ENCODE assay signal across 8 mouse cellular contexts in the genomic region with DNA sequence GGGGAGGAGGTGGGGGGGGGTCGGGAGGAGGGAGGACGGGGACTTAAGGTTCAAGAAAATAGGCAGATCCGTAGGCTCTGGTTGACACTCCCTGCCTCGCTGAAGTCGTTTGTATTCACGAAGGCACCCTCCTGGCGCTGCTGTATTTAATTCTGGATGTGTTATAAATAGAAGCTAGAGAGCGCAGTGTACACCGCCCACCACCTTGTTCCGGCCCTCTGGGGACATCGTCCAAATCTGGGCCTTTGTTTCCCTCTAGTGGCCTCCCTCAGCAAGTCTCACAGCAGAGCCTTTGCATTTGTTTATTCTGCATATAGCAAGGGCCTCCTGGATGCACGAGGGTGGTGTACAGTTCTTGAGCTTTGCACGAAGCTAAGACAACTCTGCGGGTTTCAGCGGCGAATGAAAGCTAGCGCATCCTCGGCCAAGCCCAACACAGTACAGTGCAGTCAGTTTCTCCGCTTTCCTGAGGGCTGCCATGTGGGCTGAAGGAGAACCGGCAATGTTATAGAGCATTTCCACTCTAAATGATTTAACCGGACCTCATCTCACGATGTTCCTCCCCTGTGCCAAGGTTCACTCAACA. TPM values are rescaled to one million over a fixed set of nuclear protein-coding genes. Genes with fewer than 3 reads are reported as not detected.
A peak's percentile ranks its signal among the peaks of the same experiment; 100 is the strongest.
DNase-seq lines count a peak whose midpoint lies in the region; ATAC-seq lines count a peak whose summit lies in the region.

No protein-coding gene starts in this region.

- no peaks in the 10 kb centered on the region for H3K36me3 ChIP-seq in forebrain, embryonic 12.5 days (replicated peaks)
- H3K36me3 ChIP-seq in heart, embryonic 16.5 days (ENCODE audit: control insufficient read depth, insufficient read depth), result no peaks in the 10 kb centered on the region
- H3K36me3 ChIP-seq in liver, embryonic 12.5 days, result no peaks in the 10 kb centered on the region

- peak overlapping the region; percentile 30 for H3K4me3 ChIP-seq in brown adipose tissue, adult 24 weeks (ENCODE audit: insufficient read depth, low read depth, low read length)
- peak overlapping the region; percentile 31 for H3K4me3 ChIP-seq in forebrain, embryonic 12.5 days (replicated peaks)
- H3K4me3 ChIP-seq in heart, embryonic 16.5 days (ENCODE audit: low read length), result peak overlapping the region; percentile 44
- H3K4me3 ChIP-seq in liver, embryonic 12.5 days, result peak overlapping the region; percentile 33

- peak overlapping the region; percentile 53 for H3K27ac ChIP-seq in brown adipose tissue, adult 24 weeks (replicated peaks; ENCODE audit: low read depth, low read length)
- peak overlapping the region; percentile 80 for H3K27ac ChIP-seq in forebrain, embryonic 12.5 days
- H3K27ac ChIP-seq in heart, embryonic 16.5 days (ENCODE audit: low read length), result peak overlapping the region; percentile 92
- no peak overlapping the region for H3K27ac ChIP-seq in liver, embryonic 12.5 days

- H3K27me3 ChIP-seq in forebrain, embryonic 12.5 days, result 0 out of 2 replicates have a peak, but pooled peaks cover 3% of the 10 kb centered on the region
- no peaks in the 10 kb centered on the region; the same call in 1 of the 2 replicates for H3K27me3 ChIP-seq in heart, embryonic 16.5 days (ENCODE audit: control insufficient read depth, insufficient read depth, low read length)
- H3K27me3 ChIP-seq in liver, embryonic 12.5 days (replicated peaks), result peaks cover 7% of the 10 kb centered on the region

- WGBS in forebrain, embryonic 12.5 days, result 11% methylated on average over 20 of the region's 22 CpGs
- 8% methylated on average over 21 of the region's 22 CpGs for WGBS in heart, embryonic 16.5 days
- WGBS in liver, embryonic 12.5 days (ENCODE audit: insufficient replicate concordance), result 11% methylated on average over 22 of the region's 22 CpGs

- H3K4me2 ChIP-seq in forebrain, embryonic 12.5 days, result peak overlapping the region; percentile 57
- peak overlapping the region; percentile 62 for H3K4me2 ChIP-seq in heart, embryonic 16.5 days (ENCODE audit: low read depth, low read length)
- H3K4me2 ChIP-seq in liver, embryonic 12.5 days, result peak overlapping the region; percentile 60

- H3K4me1 ChIP-seq in brown adipose tissue, adult 24 weeks (ENCODE audit: control insufficient read depth, insufficient read depth, insufficient read length, low read length), result no peaks in the 10 kb centered on the region
- peaks cover 19% of the 10 kb centered on the region for H3K4me1 ChIP-seq in forebrain, embryonic 12.5 days
- H3K4me1 ChIP-seq in heart, embryonic 16.5 days (ENCODE audit: control insufficient read depth, insufficient read depth, low read length), result peaks cover 14% of the 10 kb centered on the region
- H3K4me1 ChIP-seq in liver, embryonic 12.5 days, result peaks cover 16% of the 10 kb centered on the region

- DNase-seq in CD8-positive naive resting alpha-beta T cell, adult 2 months (ENCODE audit: low read depth in 2 of 2, low spot score in 2 of 2), result peak; percentile 47 to 53
- peak; percentile 82 for DNase-seq in kidney, postnatal 14 days
- peak; percentile 80 for DNase-seq in naive thymus-derived CD4-positive, alpha-beta T cell, adult 2 months (ENCODE audit: low read depth)
- peak; percentile 58 to 69 for DNase-seq in spleen, postnatal 4 days (ENCODE audit: low spot score in 2 of 2)

- peak overlapping the region; percentile 44; the same call in 1 of the 2 replicates for H3K9ac ChIP-seq in forebrain, embryonic 12.5 days
- peak overlapping the region; percentile 58 for H3K9ac ChIP-seq in heart, embryonic 16.5 days (ENCODE audit: low read length)
- no peak overlapping the region for H3K9ac ChIP-seq in liver, embryonic 12.5 days

- no peaks in the 10 kb centered on the region for H3K9me3 ChIP-seq in forebrain, embryonic 12.5 days
- no peaks in the 10 kb centered on the region for H3K9me3 ChIP-seq in heart, embryonic 16.5 days (replicated peaks; ENCODE audit: control insufficient read depth, low read length)
- H3K9me3 ChIP-seq in liver, embryonic 12.5 days (replicated peaks), result no peaks in the 10 kb centered on the region

- ATAC-seq in forebrain, embryonic 12.5 days (ENCODE audit: low FRiP score), result peak; percentile 92
- ATAC-seq in heart, embryonic 16.5 days (replicated peaks; ENCODE audit: extremely low read depth, insufficient read depth, low FRiP score), result peak; percentile 92
- peak; percentile 67 for ATAC-seq in liver, embryonic 12.5 days

RNA-seq across cellular contexts. Expression of a gene that starts 43.0 kb away (rescaled TPM):
- polyA plus RNA-seq in brown adipose tissue, adult 24 weeks (2012; ENCODE audit: insufficient read depth, insufficient read length, missing spikeins), result 688 and 2,704 TPM in 2 replicates
- 2,759 and 2,920 TPM in 2 replicates for polyA plus RNA-seq in forebrain, embryonic 12.5 days (2016; fragmentation: Nextera tagmentation; extraction: Ambion mirVana)
- polyA plus RNA-seq in heart, embryonic 16.5 days (2015; fragmentation: Nextera tagmentation; extraction: Ambion mirVana), result 2,017 and 2,064 TPM in 2 replicates
- 2,428 and 2,723 TPM in 2 replicates for polyA plus RNA-seq in liver, embryonic 12.5 days (2016; fragmentation: Nextera tagmentation; extraction: Ambion mirVana)
